Mouse (Mus musculus) lung, postnatal 14 days (tissue): Measurements from ENCODE around the gene Zfp119b.

Experiments used
- DNase-seq: peaks from one replicate; pipeline ENCODE4 v3.0.0; 2021

The Zfp119b gene

GRCm38 (mm10) chr17:55949400-55949799 is at the start of gene Zfp119b:
TSS of gene Zfp119b (minus strand) at chr17:55949500.
- no peak for DNase-seq

DNA sequence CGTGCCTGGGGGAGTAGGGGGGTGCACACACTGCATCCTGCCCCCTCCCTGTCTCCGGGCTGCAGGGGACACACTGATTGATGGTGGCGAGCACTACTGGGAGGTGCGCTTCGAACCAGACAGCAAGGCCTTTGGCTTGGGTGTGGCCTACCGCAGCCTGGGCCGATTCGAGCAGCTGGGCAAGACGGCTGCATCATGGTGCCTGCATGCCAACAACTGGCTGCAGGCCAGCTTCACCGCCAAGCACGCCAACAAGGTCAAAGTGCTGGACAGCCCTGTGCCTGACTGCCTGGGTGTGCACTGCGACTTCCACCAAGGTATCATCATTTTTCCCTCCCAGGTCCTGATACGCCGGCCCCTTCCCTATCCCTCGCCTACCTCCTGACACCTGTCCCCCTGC is 46.7 kb upstream of the Zfp119b start:
- DNase-seq = no peak

DNA sequence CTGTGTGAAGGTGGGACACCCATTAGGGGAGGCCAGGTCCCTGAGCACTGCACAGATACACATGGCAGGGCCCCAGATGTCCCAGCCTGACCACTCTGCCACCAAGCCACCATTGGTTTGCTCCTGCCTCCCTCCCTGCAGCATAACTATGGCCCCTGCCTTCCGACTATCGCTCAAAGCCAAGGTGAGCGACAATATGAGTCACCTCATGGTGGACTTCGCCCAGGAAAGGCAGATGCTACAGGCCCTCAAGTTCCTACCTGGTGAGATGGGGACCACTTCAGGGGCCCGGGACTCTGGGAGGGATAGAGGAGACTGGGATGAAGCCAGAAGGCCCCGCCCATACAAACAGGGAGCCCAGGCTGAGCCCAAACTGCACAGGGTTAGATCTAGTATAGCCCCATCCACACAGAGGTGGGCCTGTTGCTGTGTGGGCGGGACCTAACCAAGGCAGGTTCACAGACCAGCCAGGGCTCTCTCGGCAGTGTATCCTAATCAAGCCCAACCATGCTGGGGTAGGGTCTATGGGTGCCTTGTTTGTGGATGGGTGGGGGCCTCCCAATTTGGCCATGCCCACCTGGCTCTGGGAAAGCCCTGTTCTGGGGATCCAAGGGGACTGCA is 41.1 kb upstream of the Zfp119b start:
- no peak for DNase-seq

GRCm38 (mm10) chr17:55986030-55986961 is 37.0 kb upstream of the Zfp119b start, which contains the start of gene Fsd1:
TSS of gene Fsd1 (plus strand) at chr17:55986509.
- DNase-seq = peak; percentile 44

DNA sequence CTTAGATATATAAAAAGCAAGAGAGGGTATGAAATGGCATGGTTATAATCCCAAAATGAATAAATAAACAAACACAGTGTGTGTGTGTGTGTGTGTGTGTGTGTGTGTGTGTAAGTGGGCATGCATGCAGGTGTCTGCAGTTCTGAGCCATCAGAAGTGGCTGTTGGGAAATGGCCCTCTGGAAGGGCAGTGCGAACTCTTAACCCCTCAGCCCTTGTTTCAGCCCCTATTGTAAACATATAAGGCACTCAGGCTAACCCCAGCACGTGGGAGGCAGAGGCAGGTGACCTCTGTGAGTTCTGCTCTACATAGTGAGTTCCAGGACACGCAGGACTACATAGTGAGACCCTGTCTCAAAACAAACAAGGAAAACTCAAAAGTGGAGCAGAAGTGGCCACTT is 28.0 kb upstream of the Zfp119b start:
- no peak for DNase-seq

DNA sequence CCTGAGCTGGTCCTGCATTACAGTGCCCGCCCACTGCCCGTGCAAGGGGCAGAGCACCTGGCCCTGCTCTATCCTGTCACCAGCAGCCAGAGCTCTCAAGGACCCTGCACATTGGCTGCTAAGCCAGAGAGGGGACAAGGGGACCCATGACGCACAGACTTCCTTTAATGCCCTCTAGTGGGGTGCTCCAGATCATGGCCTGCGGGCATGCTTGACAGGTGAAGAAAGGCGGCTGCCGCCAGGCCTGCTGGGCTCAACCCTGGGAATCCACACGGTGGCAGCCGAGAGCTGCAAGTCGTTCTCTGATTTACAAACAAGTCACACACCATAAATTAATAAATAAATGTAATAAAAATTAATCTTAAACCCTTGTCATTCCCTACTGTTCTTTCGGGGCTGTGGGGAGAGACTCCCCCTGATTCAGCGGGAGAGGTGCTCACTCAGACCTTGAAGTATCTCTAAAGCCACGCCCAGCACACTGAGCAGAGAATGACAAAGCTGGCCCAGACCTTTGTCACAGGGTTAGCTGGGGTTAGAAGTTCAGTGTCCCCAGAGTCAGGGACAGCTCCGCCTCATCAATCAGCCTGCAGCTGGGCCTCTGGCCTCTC is 27.1 kb upstream of the Zfp119b start:
- DNase-seq = peak; percentile 83

DNA sequence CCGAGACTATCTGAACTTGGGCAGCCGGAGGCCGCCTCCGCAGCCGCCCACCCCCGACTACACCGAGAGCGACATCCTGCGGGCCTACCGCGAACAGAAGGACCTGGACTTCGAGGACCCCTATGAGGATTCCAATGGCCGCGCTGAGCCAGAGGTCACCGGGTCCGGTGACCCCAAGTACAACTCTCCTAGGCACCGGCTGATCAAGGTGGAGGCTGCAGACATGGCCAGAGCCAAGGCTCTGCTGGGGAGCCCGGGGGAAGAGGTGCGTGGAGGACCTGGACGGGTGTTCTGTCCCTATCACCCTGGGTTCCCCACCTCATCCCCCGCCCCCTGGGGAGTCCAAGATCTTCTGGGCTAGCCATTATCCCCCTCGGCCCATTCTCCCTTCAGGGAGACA is 22.2 kb upstream of the Zfp119b start:
- DNase-seq = no peak

DNA sequence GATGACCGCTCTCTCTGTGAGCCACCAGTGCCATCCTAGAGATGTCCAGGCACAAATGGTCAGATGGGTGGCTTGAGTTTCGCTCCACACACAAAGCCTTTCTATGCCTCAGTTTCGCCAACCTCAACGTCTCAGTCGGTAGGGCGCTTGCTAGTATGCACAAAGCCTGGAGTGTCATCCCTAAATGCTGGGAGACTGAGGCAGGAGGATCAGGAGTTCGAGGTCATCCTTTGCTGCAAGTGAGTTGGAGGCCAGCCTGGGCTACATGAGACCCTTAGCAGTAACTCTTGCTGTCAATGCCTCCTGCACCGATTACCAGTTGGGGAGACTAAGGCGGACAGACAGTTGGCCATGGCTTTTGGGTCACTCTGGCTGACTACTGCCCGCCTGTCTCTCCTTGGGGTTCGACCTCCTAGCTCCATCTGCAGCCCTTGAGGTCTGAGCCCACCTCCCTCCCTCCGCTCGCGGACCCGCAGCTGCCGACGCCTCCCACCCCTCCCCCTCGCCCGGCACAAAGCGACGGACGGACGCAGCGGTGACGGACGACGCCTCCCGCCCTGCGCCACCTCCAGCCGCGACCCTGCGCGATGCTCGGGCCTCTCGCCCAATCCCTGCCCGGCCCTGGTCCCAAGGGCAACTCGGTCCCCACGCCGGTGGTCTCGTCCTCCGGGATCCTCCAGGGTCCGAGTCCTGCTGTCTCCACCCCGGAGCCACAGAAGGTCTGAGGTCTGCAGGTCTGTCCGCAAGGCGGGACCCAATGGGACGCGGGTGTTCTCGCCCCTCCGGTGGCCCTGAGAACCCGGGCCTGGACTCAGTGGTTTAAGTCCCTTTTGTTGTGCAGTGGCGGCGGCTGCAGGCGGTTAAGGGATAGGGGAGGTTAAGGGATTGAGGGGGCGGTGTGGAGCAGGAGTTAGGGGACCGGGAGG is 20.9 kb upstream of the Zfp119b start, which contains the start of gene Shd:
Gene Shd (plus strand): TSS at position 502 of the 926 bp plus-strand sequence.
- no peak for DNase-seq

- DNase-seq = no peak
These were observed 20.3 kb upstream of the Zfp119b start for GRCm38 (mm10) chr17:55969560-55969959.

DNA sequence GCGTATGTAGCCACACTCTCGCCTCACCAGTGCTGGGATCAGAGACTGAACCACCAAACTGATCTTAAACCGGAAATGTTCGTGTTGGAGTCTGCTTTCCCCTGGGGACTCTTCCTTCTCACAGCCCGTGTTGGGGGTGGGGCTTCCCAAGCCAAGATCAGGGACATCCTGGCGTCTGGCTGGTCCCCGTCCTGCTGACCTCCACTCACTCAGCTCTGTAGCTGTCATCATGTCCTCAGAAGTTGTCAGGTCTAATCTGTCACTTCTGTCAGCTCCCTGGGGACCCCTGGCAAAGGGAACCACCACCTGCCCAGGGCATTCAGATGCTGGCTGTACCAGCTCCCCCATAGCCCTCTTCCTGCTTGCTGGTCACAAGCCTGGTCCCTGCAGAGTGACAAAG is 18.9 kb upstream of the Zfp119b start:
- DNase-seq = no peak

- DNase-seq = no peak
These were observed 17.9 kb upstream of the Zfp119b start for GRCm38 (mm10) chr17:55967186-55967585.

GRCm38 (mm10) chr17:55964996-55965395 is 15.7 kb upstream of the Zfp119b start:
- no peak for DNase-seq

GRCm38 (mm10) chr17:55964496-55964895 is 15.2 kb upstream of the Zfp119b start:
- DNase-seq = no peak

DNA sequence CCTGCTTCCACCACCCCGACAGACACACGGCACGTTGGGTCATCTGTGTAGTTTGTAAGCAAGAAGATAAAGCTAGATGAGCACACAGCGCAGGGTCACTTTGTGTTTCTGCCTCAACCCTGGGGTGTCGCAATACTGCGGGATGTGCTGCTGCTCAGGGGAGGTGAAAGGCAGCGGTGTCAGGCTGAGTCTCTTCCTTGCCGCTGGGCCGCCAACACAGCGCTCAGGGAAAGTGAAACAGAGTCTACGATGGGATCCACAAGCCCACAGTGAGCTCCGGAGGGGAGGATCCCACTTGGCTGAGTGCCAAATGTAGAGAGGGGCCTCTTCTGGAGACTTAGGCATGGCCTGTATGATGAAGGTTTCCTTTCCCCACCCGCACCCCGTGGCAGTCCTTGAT is 13.9 kb upstream of the Zfp119b start:
- no peak for DNase-seq

GRCm38 (mm10) chr17:55961631-55962030 is 12.3 kb upstream of the Zfp119b start:
- DNase-seq = no peak

DNA sequence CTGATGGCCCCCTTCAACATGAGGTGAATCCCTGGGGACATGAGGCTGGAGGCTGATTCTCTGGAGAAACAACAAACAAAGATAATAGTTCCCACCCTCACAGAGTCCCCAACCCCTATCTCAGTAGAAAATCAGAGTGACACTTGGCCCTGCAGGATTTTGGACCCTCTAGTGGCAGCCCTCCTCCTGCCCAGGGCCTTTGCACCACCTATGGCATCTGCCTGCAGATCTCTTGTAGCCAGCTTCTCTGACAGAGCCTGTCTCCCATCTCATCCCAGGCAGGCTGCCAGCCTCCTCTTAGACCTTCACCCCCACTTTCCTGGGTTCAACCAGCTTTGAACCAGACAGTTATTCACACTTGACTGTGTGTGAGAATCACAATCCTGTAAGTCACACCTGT is 11.5 kb upstream of the Zfp119b start:
- DNase-seq = no peak

- no peak for DNase-seq
These were observed 10.8 kb upstream of the Zfp119b start for GRCm38 (mm10) chr17:55959946-55960740.

DNA sequence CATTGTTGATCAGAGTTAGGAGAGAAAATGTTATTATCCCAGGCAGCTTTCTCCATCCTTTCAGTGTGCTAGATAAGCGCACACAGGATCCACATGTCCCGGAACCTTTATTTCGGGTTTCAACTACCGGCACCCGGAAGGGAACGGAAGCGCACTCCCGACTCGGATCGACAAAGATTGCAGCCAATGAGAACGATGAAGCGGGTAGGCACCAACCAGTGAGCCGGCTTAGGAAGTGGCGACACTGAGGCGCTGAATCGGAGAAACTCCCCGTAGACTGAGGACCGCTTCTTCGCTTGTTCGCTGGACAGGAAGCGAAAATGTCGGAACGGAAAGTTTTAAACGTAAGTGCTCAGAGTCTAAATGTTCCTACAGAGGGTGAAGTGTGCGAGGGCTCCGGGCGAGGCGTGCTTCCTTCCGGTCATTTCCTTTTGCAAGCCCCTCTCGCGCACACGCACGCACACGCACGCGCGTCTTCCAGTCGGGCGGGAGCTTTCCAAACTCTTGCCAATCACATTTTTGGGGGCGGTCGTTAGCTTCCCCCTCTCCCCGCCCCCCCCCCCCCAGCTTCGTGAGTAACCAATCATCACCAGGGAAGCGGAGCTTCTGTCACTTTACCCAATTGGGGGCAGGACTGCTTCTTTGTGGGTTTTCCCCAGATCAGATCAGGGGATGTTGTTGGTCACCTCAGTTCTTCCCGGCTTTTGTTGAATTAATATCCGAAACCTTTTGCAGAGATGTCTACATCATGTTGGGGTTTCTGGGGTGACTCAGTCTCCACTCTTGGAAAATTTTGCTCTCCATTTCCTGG is 9.8 kb upstream of the Zfp119b start, which contains the start of gene Yju2:
Gene Yju2 (plus strand): TSS at position 182 of the 811 bp plus-strand sequence.
- DNase-seq = peak; percentile 92

DNA sequence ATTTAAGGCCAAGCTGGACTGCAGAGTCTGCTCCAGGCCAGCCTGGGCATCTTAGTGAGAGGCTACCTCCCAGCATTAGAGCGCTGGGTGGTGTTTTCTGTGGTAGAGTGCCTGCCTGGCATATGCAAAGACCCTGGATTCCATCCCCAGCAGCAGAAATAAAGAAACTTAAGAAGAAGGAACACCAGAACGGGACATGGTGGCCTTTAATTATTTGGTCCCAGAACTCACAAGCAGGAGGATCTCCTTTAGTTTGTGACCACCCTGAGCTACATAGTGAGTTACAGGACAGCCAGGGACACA is 9.2 kb upstream of the Zfp119b start:
- DNase-seq = no peak

DNA sequence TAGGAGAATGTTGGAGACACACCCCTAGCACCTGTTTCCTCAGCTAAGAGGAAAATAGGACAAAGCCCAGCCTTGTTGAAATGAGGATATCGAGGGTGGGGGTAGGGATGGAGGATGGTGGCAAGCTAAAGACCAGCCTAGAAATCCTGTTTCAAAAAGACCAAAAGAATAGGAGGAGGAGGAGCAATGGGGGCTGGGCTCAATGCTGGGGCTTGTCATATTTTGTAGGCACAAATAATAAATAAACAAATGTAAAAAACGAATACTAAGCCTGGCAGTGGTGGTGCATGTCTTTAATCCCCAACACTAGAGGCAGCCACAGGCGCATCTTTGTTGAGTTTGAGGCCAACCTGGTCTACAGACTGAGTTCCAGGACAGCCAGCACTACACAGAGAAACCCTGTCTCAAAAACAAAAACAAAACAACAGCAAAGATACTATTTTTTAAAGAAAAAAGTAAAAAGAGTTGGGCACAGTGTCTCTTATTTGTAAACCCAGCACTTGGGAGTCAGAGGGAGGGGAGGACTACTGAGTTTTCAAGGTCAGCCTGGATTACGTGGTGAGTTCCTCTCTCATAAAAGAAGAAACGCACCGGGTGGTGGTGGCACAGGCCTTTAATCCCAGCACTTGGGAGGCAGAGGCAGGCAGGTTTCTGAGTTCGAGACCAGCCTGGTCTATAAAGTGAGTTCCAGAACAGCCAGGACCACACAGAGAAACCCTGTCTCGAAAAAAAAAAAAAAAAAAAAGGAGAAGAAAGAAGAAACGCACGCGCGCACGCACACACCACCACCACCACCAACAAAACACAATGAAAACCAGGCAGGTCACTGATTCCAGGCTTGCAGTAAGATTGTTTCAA is 8.7 kb upstream of the Zfp119b start:
- DNase-seq = no peak
